Mouse (Mus musculus) liver, embryonic 18 days (tissue): Measurements from ENCODE around the gene Ccdc97. TPM values are rescaled to one million over a fixed set of nuclear protein-coding genes. Genes with fewer than 3 reads are reported as not detected.

ENCODE experiments used
- polyA plus RNA-seq: library from polyadenylated mRNA; depleted of rRNA; stranded (reverse); fragments of >200 nt; gene quantifications from 2 replicates; pipeline ENCODE4 v1.2.3, GENCODE M21; 2012; rRNA removed

Gene Ccdc97
- 12.6 and 16.0 TPM in 2 replicates for polyA plus RNA-seq

DNA sequence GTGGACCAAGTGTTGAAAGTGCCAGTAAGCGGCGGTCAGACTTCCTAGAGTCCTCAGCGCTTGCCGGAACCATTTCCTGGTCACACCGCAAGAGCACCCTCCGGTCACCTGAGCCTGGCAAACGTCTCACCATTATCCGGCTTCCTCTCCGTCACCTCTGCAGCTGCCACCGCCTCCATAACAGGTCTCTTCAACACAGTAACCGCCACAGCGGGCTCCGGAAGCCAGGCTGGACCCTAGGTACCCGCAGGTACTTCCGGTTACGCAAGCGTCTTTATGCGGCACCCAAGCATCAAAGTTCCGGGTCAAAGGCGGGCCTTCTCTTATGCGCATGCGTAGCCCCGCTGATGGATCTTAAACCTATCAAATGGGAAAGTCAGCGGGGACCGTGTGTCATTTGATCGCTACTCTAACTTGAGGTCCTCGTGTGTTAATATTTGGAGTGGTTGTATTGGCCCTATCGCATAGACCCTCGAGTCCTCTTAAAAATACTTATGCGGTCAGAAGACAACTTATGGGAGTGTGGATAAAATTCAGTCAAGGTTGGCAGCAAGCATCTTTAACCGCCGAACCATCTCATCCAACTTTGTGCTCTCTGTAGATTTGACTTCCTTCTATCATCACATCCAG, at the start of gene Ccdc97:
TSS of gene Ccdc97 (minus strand) at position 301 of the 630 bp plus-strand sequence.

DNA sequence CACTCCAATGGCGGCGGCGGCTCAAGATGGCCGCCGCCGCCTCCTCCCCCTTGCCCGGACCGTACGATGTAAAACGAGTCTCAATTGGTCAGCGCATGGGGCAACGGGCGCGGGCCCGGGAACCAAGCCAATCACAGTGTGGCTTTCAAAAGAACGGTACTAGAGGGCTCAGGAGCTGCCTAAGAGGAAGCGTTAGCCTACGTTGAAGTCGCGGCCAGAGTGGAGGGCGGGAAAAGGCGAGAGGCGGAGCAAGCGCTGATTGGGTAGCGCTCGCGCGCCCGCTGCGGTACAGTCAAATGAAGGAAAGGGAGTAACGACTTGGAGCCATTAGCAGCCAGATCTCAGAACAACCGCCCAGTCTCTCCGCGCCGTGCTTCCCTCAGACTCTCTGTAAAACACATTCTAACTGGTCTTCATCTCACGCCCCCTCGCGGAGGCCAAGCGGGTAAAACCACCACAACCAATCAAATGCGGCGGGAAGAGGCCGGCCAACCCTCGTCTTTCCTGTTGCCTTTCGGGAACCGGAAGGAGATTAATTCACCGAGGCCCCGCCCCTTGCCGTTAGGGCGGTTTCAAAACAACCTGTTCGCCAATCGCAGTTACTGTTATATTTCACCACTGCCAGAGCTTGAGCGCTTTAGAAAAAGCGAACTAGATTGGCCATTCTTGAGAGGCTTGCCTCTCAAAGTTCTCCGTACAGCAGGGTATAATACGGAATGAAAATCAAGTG, 36.0 kb upstream of the Ccdc97 start, which contains the start of gene Hnrnpul1:
TSS of gene Hnrnpul1 (minus strand) at position 20 of the 730 bp plus-strand sequence.

DNA sequence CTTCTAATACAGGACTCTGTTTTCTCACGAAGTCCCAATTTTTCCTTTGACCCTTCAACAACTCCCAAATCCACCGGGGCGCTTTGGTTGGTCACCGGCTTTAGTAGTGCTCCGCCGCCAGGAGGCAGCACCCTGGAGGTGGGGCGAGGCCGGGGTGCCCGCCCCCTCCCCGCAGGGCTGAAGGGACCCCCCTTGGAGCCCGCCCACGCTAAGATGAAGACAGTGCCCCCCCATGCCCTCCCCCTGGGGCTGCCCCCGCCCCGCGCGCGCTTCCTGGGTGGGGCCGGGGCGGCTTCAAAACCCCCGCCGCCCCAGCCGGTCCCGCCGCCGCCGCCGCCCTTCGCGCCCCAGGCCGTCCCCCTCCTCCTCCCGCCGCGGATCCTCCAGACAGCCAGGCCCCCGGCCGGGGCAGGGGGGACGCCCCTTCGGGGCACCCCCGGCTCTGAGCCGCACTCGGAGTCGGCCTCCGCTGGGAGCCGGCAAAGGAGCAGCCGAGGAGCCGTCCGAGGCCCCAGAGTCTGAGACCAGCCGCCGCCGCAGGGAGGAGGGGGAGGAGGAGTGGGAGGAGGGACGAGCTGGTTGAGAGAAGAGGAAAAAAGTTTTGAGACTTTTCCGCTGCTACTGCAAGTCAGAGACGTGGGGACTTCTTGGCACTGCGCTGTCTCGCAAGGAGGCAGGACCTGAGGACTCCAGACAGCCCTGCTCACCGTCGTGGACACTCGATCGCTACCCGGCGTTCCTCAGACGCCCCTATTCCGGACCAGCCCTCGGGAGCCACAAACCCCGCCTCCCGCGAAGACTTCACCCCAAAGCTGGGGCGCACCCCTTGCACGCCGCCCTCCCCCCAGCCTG, 32.0 kb downstream of the Ccdc97 start, which contains the start of gene Tgfb1:
TSS of gene Tgfb1 (plus strand) at position 323 of the 852 bp plus-strand sequence.

DNA sequence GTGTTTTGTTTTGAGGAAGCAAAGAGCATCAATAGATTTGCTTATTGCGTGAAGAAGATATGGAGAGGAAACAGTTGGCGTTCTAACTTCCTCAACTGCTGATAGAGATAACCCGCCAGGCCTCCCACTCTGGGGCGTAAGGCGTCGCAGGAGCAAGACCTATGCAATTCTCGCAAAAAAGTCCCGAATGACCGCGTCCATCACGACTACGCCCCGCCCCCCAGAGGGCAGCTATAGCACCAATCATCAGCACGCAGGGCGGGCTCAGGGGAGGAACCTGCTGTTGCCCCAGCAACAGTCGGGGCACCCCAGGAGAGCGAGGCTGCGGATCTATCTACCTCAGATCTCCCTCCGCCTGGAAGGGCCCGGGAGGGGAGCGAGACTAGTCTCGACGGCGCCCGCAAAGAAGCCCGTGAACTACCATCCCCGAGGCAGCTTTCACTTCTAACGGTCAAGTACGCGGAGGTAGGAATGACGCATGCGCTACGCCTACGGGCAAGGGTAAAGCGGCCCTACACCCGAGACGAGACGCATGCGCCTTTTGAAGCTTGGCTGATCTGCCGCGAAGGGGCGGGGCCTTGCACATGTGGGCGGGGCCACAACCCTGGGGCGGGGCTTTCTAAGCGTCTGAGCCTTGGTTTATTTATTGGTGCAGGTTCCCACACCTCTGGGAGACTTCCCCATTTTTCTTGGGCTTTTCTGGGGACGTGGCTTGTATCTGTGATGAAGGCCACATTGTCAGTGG, 38.2 kb downstream of the Ccdc97 start, which contains the start of gene B9d2:
TSS of gene B9d2 (plus strand) at position 267 of the 745 bp plus-strand sequence.

DNA sequence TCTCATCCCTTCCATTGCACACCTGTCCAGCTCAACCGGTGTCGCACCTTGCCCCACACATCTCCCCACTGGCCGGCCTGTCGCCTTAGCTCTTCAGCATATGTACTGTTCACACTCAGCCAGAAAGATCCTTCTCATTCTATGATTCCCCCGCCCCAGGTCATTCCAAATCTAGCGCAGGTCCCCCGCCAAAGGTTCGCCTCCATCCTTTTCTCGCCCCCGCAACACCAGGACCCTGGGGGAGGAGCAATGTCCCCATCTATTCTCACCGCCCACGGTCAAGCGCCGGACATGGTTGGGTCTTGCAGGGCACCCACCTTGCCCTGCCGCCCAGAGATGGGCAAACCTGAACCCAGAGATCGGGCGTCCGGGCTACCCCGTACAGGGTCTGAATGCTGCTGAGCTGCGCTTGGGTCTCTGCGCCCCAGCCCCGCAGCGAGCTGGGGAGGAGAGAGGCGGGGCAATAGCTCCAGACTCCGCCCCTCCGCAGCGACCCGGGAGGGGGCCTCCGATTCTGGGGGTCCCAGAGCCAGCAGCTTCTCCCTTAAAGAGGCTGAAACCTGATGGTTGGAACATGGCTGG, 44.1 kb downstream of the Ccdc97 start, which contains the start of gene Tmem91:
TSS of gene Tmem91 (minus strand) at position 448 of the 582 bp plus-strand sequence.

Other genes with a start within 250 kb of the Ccdc97 start
- gene Ceacam1, start 241.5 kb downstream of the Ccdc97 start, polyA plus RNA-seq, result 28.6 and 33.7 TPM in 2 replicates
- 0.02 and 0.05 TPM in 2 replicates for gene Ceacam2, start 179.2 kb downstream of the Ccdc97 start, polyA plus RNA-seq
- gene Erich4, start 103.2 kb downstream of the Ccdc97 start, polyA plus RNA-seq, result 0.22 TPM in 1 of 2 replicates, not detected in the other
- 11.8 and 12.8 TPM in 2 replicates for gene Dmac2, start 99.7 kb downstream of the Ccdc97 start, polyA plus RNA-seq
- gene B3gnt8, start 92.4 kb downstream of the Ccdc97 start, polyA plus RNA-seq, result 2.6 and 2.7 TPM in 2 replicates
- gene Bckdha, start 60.1 kb downstream of the Ccdc97 start, polyA plus RNA-seq, result 115 and 116 TPM in 2 replicates
- gene Exosc5, start 59.9 kb downstream of the Ccdc97 start, polyA plus RNA-seq, result 26.4 and 31.9 TPM in 2 replicates
- gene Tmem91, start 43.9 kb downstream of the Ccdc97 start, polyA plus RNA-seq, result 0.62 and 0.63 TPM in 2 replicates
- 18.3 and 19.4 TPM in 2 replicates for gene B9d2, start 38.3 kb downstream of the Ccdc97 start, polyA plus RNA-seq
- 11.8 and 13.6 TPM in 2 replicates for gene Tgfb1, start 32.1 kb downstream of the Ccdc97 start, polyA plus RNA-seq
- gene Hnrnpul1, start 35.7 kb upstream of the Ccdc97 start, polyA plus RNA-seq, result 16.1 and 17.3 TPM in 2 replicates
- gene Axl, start 69.6 kb upstream of the Ccdc97 start, polyA plus RNA-seq, result 13.4 and 14.2 TPM in 2 replicates
- 0.82 and 0.96 TPM in 2 replicates for gene Cyp2s1, start 97.8 kb upstream of the Ccdc97 start, polyA plus RNA-seq
- 0.02 and 0.07 TPM in 2 replicates for gene Cyp2b10, start 178.5 kb upstream of the Ccdc97 start, polyA plus RNA-seq